Mouse (Mus musculus) embryonic facial prominence, embryonic 13.5 days (tissue): ENCODE measurements at regions not wholly inside any gene's neighbourhood (a gene's known extent, or its start where the extent isn't known, plus 50 kb on each side); places are given as distances from the start of the nearest gene placed in this dataset.

ENCODE experiments used
- ATAC-seq: fragments of 200-750 bp; cut with Nextera tagmentation; 2 replicates; pipeline ENCODE4 v1.8.0; 2017; ENCODE audit warnings: low read depth; ENCODE audit not compliant: insufficient number of reproducible peaks, insufficient read depth, low FRiP score, low TSS enrichment
- H3K27ac ChIP-seq: fragments of 300-500 bp; sonication (generic); 2 replicates; pipeline ENCODE4 v1.5.1; 2015; ENCODE audit warnings: moderate library complexity, mild to moderate bottlenecking, inconsistent platforms
- H3K27me3 ChIP-seq: fragments of 300-500 bp; sonication (generic); 2 replicates; pipeline ENCODE4 v1.6.1; 2015; ENCODE audit warnings: mild to moderate bottlenecking, inconsistent platforms
- H3K36me3 ChIP-seq: fragments of 300-500 bp; sonication (generic); 2 replicates; pipeline ENCODE4 v1.6.1; 2015; ENCODE audit warnings: mild to moderate bottlenecking, inconsistent platforms
- H3K4me1 ChIP-seq: fragments of 300-500 bp; sonication (generic); 2 replicates; pipeline ENCODE4 v1.6.1; 2015; ENCODE audit warnings: inconsistent platforms
- H3K4me2 ChIP-seq: fragments of 300-500 bp; sonication (generic); 2 replicates; pipeline ENCODE4 v1.6.1; 2015; ENCODE audit warnings: moderate library complexity, mild to moderate bottlenecking, inconsistent platforms
- H3K4me3 ChIP-seq: fragments of 300-500 bp; sonication (generic); 2 replicates; pipeline ENCODE4 v1.5.1; 2015; ENCODE audit warnings: mild to moderate bottlenecking, inconsistent platforms
- H3K9ac ChIP-seq: fragments of 300-500 bp; sonication (generic); 2 replicates; pipeline ENCODE4 v1.6.1; 2015; ENCODE audit warnings: mild to moderate bottlenecking, inconsistent platforms
- H3K9me3 ChIP-seq: fragments of 300-500 bp; sonication (generic); 2 replicates; pipeline ENCODE4 v1.6.1; 2016; ENCODE audit warnings: inconsistent platforms
- WGBS: fragments of 180-500 bp; shearing (Covaris S2); methylation state at CpG from one replicate; pipeline ENCODE4 v1.1.7; 2015; ENCODE audit warnings: mixed read lengths; 5-methylcytosine and 5-hydroxymethylcytosine counted together

DNA sequence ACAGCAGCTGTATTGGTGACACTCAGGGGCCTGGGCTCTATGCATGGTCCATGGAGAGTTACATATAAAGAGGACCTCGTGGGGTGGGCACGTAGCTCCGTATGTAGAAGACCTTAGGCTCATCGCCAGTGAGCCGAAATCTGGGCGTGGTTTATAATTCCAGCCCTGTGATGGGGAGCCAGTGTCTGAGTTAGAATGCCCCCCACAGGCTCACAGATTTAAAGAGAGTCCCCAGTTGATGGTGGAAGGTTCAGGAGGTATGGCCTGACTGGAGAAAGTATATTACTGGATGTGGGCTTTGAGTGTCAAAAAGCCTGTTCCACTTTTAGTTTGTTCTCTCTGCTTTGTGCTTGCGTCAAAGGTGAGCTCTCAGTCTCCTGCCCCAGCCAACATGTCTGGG, 54.8 kb downstream of the 1700122O11Rik start:
- Histone ChIP-seq H3K4me3 (no peak overlapping the region), H3K9me3 (no peaks in the 10 kb centered on the region), H3K9ac (no peak overlapping the region), H3K4me2 (no peak overlapping the region), H3K4me1 (peaks cover 33% of the 10 kb centered on the region), H3K27me3 (peaks cover 2% of the 10 kb centered on the region; the same call in 1 of the 2 replicates), H3K27ac (no peak overlapping the region), H3K36me3 (no peaks in the 10 kb centered on the region)
- WGBS, result 82% methylated on average over 7 of the region's 7 CpGs
- ATAC-seq, result no peak

DNA sequence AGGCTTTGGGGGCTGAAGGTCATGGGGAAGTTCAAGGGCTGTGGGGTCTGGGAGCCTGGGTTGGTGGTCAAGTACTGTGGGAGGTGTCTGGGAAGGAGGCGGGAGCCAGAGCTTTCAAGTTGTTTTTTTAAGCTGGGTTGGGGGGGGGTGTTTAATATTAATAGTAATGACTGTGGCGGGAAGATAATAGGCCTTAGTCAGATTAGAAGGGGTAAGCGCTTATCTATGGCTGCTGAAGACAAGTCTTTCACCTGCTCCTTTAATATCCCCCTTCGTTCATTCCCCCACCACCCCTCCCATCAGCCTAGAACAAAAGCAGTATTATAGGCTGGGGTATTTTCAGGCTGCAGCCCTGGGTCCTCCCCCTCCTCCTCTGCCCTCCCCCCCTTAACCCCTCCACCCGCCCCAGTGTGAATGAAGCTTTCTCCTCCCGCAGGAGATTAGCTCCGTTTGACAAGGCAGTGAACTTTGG, 56.5 kb downstream of the 1700122O11Rik start:
- peaks cover 6% of the 10 kb centered on the region; the same call in 1 of the 2 replicates for H3K27me3 ChIP-seq
- H3K9ac ChIP-seq, result no peak overlapping the region
- no peaks in the 10 kb centered on the region for H3K9me3 ChIP-seq
- H3K36me3 ChIP-seq, result no peaks in the 10 kb centered on the region
- no peak overlapping the region for H3K4me3 ChIP-seq
- no peak for ATAC-seq
- peaks cover 30% of the 10 kb centered on the region for H3K4me1 ChIP-seq
- H3K27ac ChIP-seq, result no peak overlapping the region
- no peak overlapping the region for H3K4me2 ChIP-seq
- 16% methylated on average over 7 of the region's 7 CpGs for WGBS

DNA sequence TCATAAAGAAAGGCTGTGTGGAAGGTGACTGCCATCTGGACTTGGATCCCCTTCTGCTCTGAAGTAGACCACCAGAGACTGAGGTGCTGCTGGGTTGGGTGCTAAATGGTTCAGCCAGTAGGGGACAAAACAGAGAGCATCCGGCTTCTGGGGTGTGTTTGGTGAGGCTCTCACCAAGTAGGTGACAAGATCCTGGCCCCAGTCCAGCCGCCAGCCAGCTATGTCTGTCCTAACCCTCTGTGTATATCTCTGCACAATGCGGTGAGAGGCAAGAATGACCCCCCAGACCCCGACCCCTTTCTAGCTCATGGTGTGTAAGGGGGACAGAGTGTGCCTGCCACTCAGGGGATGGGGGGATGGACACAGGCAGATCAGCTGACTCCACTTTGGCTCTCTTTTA, 54.8 kb upstream of the Foxp4 start:
- no peak overlapping the region for H3K27ac ChIP-seq
- H3K4me1 ChIP-seq, result peaks cover 47% of the 10 kb centered on the region
- 69% methylated on average over 4 of the region's 4 CpGs for WGBS
- no peak overlapping the region for H3K4me3 ChIP-seq
- H3K9me3 ChIP-seq, result no peaks in the 10 kb centered on the region
- no peak overlapping the region for H3K4me2 ChIP-seq
- ATAC-seq, result no peak
- H3K9ac ChIP-seq, result no peak overlapping the region
- peaks cover 9% of the 10 kb centered on the region; the same call in 1 of the 2 replicates for H3K27me3 ChIP-seq
- H3K36me3 ChIP-seq, result no peaks in the 10 kb centered on the region

DNA sequence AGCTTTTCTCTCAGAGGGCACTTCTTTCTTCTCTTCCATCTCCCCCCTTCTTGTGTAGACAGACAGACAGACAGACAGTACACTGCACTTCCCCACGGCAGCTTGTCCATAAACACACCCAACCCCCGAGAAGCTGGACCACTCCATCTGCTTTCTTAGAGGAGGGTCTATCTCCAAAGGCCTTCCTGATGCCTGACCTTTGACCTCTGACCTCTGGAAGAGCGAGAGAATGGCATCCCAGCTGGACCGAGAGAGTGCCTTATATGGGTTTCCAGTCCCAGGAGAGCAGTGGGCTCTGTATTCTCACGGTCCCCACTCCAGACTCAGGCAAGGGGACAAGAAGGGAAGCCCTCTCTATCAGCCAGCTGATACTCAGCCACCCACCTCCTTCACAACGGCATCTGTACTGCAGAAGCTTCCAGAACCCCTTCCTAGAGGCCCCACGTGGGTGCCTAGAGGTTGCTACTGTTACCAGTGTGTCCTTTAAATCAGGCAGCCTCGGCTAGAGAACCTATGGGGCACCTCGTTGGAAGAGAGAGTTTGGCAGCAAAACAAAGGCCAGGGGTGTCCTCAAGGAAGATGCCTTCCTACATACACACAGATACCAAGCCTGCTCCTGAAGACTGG, 54.1 kb upstream of the Foxp4 start:
- ATAC-seq, result no peak
- Histone ChIP-seq H3K36me3 (no peaks in the 10 kb centered on the region), H3K27me3 (peaks cover 12% of the 10 kb centered on the region; the same call in 1 of the 2 replicates), H3K9ac (no peak overlapping the region), H3K27ac (no peak overlapping the region), H3K9me3 (no peaks in the 10 kb centered on the region), H3K4me2 (no peak overlapping the region), H3K4me3 (no peak overlapping the region), H3K4me1 (peaks cover 54% of the 10 kb centered on the region)
- 25% methylated on average over 9 of the region's 9 CpGs for WGBS

DNA sequence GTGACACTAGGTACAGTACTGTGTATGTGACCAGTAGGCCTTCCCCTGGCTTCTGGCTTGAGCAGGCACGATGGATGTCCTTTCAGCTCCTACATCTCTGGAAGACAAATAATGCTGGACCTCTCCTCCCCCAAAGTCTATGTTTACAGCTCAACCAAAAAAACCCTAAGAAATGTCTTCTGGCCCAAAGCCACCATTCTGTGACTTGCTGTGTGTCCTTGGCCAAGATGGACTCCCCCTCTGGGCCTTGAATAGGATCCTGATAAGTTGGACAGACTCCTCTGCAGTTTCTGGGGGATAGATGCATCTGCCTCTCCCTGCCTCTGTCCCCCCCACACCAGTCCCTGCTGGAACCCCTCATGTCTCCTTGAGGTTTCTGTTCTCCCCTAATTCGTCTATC, 53.6 kb upstream of the Foxp4 start:
- Histone ChIP-seq H3K4me2 (no peak overlapping the region), H3K9ac (no peak overlapping the region), H3K27me3 (peaks cover 17% of the 10 kb centered on the region), H3K9me3 (no peaks in the 10 kb centered on the region), H3K4me1 (peaks cover 58% of the 10 kb centered on the region), H3K4me3 (no peak overlapping the region), H3K36me3 (no peaks in the 10 kb centered on the region), H3K27ac (no peak overlapping the region)
- WGBS, result 68% methylated on average over 2 of the region's 2 CpGs
- ATAC-seq, result no peak

DNA sequence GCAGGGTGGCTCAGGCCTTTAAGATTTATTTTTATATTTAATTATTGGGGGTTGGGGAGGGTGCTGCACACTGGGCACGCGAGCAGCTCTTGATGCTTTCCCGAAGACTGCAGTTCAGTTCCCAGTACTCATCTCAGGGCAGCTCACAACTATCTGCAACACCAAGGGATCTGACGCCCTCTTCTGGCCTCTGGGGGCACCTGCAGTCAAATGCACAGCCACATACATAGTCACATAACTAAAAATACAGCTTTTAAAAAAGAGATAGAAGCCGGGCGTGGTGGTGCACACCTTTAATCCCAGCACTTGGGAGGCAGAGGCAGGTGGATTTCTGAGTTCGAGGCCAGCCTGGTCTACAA, 52.5 kb upstream of the Foxp4 start:
- no peak overlapping the region for H3K4me3 ChIP-seq

DNA sequence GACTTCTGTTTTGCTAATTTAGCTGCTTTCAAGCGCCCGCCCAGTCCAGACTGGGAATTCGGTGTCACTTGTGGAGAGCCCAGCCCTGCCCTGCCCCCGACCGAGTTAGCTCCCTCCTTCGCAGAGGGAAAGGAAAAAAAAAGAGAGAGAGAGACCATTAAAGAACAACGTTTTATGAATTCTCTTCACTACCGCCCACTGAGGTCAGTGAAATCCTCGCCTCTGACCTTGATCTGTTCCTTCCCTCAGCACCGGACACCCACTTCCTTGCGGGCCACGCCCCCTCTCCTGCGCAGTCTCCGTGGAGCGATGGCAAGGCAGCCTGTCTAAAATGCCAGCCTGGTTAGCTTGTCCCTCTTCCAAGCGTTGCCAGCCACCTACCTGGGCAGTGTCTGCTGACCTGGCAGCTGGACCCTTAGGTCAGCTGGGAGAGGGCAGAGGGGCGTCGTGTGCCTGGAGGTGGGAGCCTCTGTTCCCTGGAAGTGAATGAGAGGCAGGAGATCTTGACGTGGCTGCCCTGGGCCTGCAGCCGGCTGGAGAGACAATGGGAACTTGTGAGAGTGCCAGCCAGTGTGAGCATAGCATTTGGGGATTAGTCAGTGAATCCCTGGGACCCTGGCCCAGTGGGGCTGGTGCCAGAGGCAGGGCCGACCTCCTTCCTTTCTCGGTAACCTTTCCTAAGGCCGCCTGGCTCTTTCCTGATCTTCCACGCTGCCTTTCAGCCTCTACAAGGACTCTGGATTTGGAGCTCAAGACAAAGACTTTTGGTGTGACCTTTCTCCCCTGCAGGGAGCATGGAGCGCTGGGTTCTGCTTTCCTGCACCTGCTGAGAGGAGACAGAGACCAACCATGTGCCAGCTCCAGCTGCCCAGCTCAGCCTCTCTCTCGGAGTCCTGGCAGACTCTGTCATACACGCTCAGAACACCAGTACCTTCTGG, 51.9 kb upstream of the Foxp4 start:
- H3K36me3 ChIP-seq, result no peaks in the 10 kb centered on the region
- peaks cover 24% of the 10 kb centered on the region for H3K27me3 ChIP-seq
- H3K27ac ChIP-seq, result peak overlapping the region; percentile 91
- WGBS, result 10% methylated on average over 27 of the region's 27 CpGs
- H3K9ac ChIP-seq, result peak overlapping the region; percentile 58
- peak overlapping the region; percentile 39 for H3K4me3 ChIP-seq
- H3K4me2 ChIP-seq, result peak overlapping the region; percentile 68
- ATAC-seq, result peak; percentile 45
- H3K9me3 ChIP-seq, result no peaks in the 10 kb centered on the region
- peaks cover 52% of the 10 kb centered on the region for H3K4me1 ChIP-seq

More for the DNA sequence above, 52.5 kb upstream of the Foxp4 start:
- peaks cover 22% of the 10 kb centered on the region for H3K27me3 ChIP-seq
- H3K27ac ChIP-seq, result peak overlapping the region; percentile 91; the same call in 1 of the 2 replicates
- peaks cover 58% of the 10 kb centered on the region for H3K4me1 ChIP-seq
- 84% methylated on average over 7 of the region's 7 CpGs for WGBS
- ATAC-seq, result no peak
- H3K9ac ChIP-seq, result no peak overlapping the region
- H3K9me3 ChIP-seq, result no peaks in the 10 kb centered on the region
- no peak overlapping the region for H3K4me2 ChIP-seq
- no peaks in the 10 kb centered on the region for H3K36me3 ChIP-seq

DNA sequence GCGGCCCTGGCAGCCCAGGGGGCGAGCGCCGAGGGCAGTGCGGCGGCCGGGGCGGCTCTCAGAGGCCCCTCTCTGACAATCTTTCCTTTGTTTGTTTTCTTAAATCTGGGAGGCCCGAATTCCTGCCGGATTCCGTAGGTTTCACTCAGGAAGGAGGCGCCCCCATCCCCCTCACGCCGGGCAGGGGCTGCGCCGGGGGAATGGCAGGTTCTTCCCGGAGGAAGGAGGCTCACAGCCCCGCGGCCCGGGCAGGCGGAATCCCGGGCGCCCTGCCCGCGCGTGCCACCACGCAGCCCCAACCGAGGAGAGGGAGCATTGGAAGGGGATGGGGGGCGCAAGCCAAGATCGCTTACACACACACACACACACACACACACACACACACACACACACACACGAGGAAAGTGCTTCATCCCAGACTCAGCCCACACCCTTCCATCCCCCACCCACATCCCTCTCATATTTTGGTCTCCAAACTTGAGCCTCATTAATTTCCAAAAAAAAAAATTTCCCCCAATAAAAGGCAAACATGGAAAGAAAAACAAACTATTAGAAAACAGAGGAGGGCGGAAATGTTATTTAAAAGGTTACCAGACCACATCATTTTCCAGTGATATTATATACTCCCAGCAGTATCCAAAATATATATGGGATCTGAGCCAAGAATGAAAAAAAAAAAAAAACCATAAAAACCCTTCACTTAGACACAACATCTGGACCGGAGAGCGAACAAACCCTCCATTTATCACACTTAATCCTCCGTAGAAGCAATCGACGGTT, 51.0 kb upstream of the Foxp4 start:
- H3K9me3 ChIP-seq, result no peaks in the 10 kb centered on the region
- WGBS, result 1% methylated on average over 37 of the region's 37 CpGs
- H3K4me3 ChIP-seq, result peak overlapping the region; percentile 39
- H3K4me2 ChIP-seq, result peak overlapping the region; percentile 68
- peaks cover 24% of the 10 kb centered on the region for H3K27me3 ChIP-seq
- H3K9ac ChIP-seq, result peak overlapping the region; percentile 61
- H3K4me1 ChIP-seq, result peaks cover 49% of the 10 kb centered on the region
- peak; percentile 57 for ATAC-seq
- H3K36me3 ChIP-seq, result no peaks in the 10 kb centered on the region
- peak overlapping the region; percentile 91 for H3K27ac ChIP-seq

DNA sequence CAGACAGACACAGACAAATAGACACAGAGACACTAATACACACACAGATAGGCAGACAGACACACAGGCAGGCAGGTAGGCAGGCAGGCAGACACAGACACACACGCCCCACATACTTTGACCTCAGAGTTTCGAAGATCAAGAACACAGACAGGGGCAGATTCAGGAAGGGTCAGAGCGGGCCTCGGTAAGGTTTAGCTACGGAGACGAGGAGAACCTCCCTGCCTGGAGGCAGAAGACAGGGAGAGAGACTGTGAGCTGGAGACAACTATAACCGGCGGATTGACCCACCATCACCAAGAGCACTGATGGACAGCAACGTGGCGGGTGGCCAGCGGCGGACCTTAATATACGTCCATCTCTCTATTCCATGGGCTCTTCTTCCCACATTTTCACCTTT, 50.1 kb upstream of the Foxp4 start:
- peak overlapping the region; percentile 68 for H3K4me2 ChIP-seq
- peaks cover 24% of the 10 kb centered on the region for H3K27me3 ChIP-seq
- H3K36me3 ChIP-seq, result no peaks in the 10 kb centered on the region
- peak overlapping the region; percentile 61 for H3K9ac ChIP-seq
- 6% methylated on average over 13 of the region's 13 CpGs for whole genome bisulfite sequencing
- no peaks in the 10 kb centered on the region for H3K9me3 ChIP-seq
- H3K27ac ChIP-seq, result peak overlapping the region; percentile 91
- no peak for ATAC-seq
- H3K4me3 ChIP-seq, result peak overlapping the region; percentile 39
- peaks cover 49% of the 10 kb centered on the region for H3K4me1 ChIP-seq
